7 mouse cellular contexts compared by ENCODE assay signal in the genomic region with DNA sequence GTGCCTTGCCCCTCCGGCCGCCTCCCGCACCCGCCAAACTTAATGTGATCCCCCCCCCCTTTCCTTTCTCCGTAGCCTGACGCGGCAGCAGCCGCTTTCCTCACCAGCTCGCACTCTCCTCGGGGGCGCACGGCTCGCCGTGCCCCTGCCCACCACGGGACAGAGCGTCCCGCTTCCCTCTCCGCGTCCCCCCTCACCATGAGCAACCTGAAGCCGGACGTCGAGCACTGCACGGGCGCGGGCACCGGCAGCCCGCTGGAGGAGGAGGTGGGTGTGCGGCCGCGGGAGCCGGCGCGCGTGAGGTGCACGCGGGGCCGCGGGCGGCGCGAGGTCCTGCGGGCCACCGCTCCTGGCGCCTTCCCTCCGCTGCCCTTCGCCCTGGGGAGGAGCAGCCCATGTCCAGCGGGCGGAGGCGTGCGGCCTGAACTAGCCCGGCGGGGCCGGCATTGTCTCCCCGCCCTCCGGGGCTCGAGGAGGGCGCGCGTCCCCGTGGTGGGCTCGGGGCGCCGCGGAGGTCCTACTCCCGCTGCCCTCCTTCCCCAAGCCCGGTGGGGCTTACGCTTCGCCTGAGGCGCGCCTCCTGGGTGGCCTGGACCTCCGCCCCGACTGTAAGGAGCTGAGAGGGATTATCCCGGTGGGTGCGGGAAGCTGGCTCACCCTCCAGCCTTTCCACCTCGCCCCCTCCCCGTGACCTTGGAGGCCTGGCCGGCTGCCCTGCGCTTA. TPM values are rescaled to one million over a fixed set of nuclear protein-coding genes. Genes with fewer than 3 reads are reported as not detected.
DNase-seq lines count a peak whose midpoint lies in the region; ATAC-seq and TF ChIP-seq lines count a peak whose summit lies in the region.

No protein-coding gene starts in this region.

- H3K9ac ChIP-seq in heart, postnatal 0 days (replicated peaks; ENCODE audit: low read depth, low read length): peak overlapping the region; percentile 84

- H3K36me3 ChIP-seq in embryonic facial prominence, embryonic 10.5 days (replicated peaks): no peaks in the 10 kb centered on the region
- H3K36me3 ChIP-seq in heart, postnatal 0 days (replicated peaks; ENCODE audit: control insufficient read depth, insufficient read depth, low read length): no peaks in the 10 kb centered on the region

- H3K27me3 ChIP-seq in embryonic facial prominence, embryonic 10.5 days (replicated peaks; ENCODE audit: low read depth, poor library complexity, severe bottlenecking): peaks cover 77% of the 10 kb centered on the region
- H3K27me3 ChIP-seq in heart, postnatal 0 days (ENCODE audit: control insufficient read depth, insufficient read depth, low read length): no peaks in the 10 kb centered on the region

- H3K27ac ChIP-seq in embryonic facial prominence, embryonic 10.5 days (replicated peaks): peak overlapping the region; percentile 85
- peak overlapping the region; percentile 90 for H3K27ac ChIP-seq in heart, postnatal 0 days (ENCODE audit: low read depth)

- DNase-seq in urinary bladder, adult 2 months (ENCODE audit: low spot score): peak; percentile 57
- no peak for DNase-seq in urinary bladder, postnatal 14 days (ENCODE audit: low spot score)
- DNase-seq in embryonic facial prominence, embryonic 10.5 days (ENCODE audit: low spot score): peak; percentile 65
- no peak for DNase-seq in heart, postnatal 0 days (ENCODE audit: low spot score)
- peak; percentile 73 to 91 for DNase-seq in kidney, postnatal 25 days
- DNase-seq in mesoderm, embryonic 11.5 days (ENCODE audit: low read depth, low spot score): peak; percentile 43
- DNase-seq in testis, postnatal 14 days (ENCODE audit: low spot score): peak; percentile 63

- H3K4me3 ChIP-seq in embryonic facial prominence, embryonic 10.5 days: peak overlapping the region; percentile 74
- peak overlapping the region; percentile 71 for H3K4me3 ChIP-seq in heart, postnatal 0 days (ENCODE audit: low read depth, low read length)

- H3K4me2 ChIP-seq in heart, postnatal 0 days (ENCODE audit: low read depth, low read length): peak overlapping the region; percentile 76

- peaks cover 33% of the 10 kb centered on the region for H3K4me1 ChIP-seq in embryonic facial prominence, embryonic 10.5 days
- H3K4me1 ChIP-seq in heart, postnatal 0 days (ENCODE audit: control insufficient read depth, insufficient read depth): 0 out of 2 replicates have a peak, but pooled peaks cover 4% of the 10 kb centered on the region

- under 1% methylated on average over 73 of the region's 78 CpGs for WGBS in embryonic facial prominence, embryonic 10.5 days
- WGBS in heart, postnatal 0 days: under 1% methylated on average over 62 of the region's 78 CpGs

- TF ChIP-seq EP300 in heart, postnatal 0 days (IDR thresholded peaks at IDR 0.05; ENCODE audit: low read depth): no peak

- no peak for TF ChIP-seq CTCF in heart, postnatal 0 days (IDR thresholded peaks at IDR 0.05; ENCODE audit: low read depth)

- H3K9me3 ChIP-seq in embryonic facial prominence, embryonic 10.5 days: no peaks in the 10 kb centered on the region
- no peaks in the 10 kb centered on the region for H3K9me3 ChIP-seq in heart, postnatal 0 days (replicated peaks; ENCODE audit: control insufficient read depth, low read length)

- ATAC-seq in heart, postnatal 0 days (ENCODE audit: insufficient read depth, low read depth): peak; percentile 67

RNA-seq across cellular contexts. Expression of gene Rbpms2, which starts 1.3 kb away (rescaled TPM):
- polyA plus RNA-seq in urinary bladder, adult 2 months (2012; rRNA removed): 142 and 175 TPM in 2 replicates
- 26.2 and 26.4 TPM in 2 replicates for polyA plus RNA-seq in embryonic facial prominence, embryonic 10.5 days (2016; fragmentation: Nextera tagmentation; extraction: Ambion mirVana)
- 94.5 and 121 TPM in 2 replicates for total RNA-seq in heart, postnatal 0 days (2014; rRNA removed; ENCODE audit: low replicate concordance)
- polyA plus RNA-seq in heart, postnatal 0 days (2015; fragmentation: Nextera tagmentation; extraction: Ambion mirVana): 108 and 117 TPM in 2 replicates

RNA-seq across cellular contexts. Expression of gene Oaz2, which starts 37.0 kb away (rescaled TPM):
- polyA plus RNA-seq in urinary bladder, adult 2 months (2012; rRNA removed): 162 and 173 TPM in 2 replicates
- 251 and 270 TPM in 2 replicates for polyA plus RNA-seq in embryonic facial prominence, embryonic 10.5 days (2016; fragmentation: Nextera tagmentation; extraction: Ambion mirVana)
- 317 and 350 TPM in 2 replicates for total RNA-seq in heart, postnatal 0 days (2014; rRNA removed; ENCODE audit: low replicate concordance)
- 293 TPM in 2 replicates for polyA plus RNA-seq in heart, postnatal 0 days (2015; fragmentation: Nextera tagmentation; extraction: Ambion mirVana)

RNA-seq across cellular contexts. Expression of gene Pif1, which starts 43.8 kb away (rescaled TPM):
- 0.29 and 0.36 TPM in 2 replicates for polyA plus RNA-seq in urinary bladder, adult 2 months (2012; rRNA removed)
- polyA plus RNA-seq in embryonic facial prominence, embryonic 10.5 days (2016; fragmentation: Nextera tagmentation; extraction: Ambion mirVana): 27.7 and 28.0 TPM in 2 replicates
- total RNA-seq in heart, postnatal 0 days (2014; rRNA removed; ENCODE audit: low replicate concordance): 7.1 and 32.7 TPM in 2 replicates
- polyA plus RNA-seq in heart, postnatal 0 days (2015; fragmentation: Nextera tagmentation; extraction: Ambion mirVana): 2.5 and 2.6 TPM in 2 replicates

RNA-seq across cellular contexts. Expression of gene Plekho2, which starts 51.0 kb away (rescaled TPM):
- 45.4 and 50.5 TPM in 2 replicates for polyA plus RNA-seq in urinary bladder, adult 2 months (2012; rRNA removed)
- polyA plus RNA-seq in embryonic facial prominence, embryonic 10.5 days (2016; fragmentation: Nextera tagmentation; extraction: Ambion mirVana): 14.3 and 15.2 TPM in 2 replicates
- total RNA-seq in heart, postnatal 0 days (2014; rRNA removed; ENCODE audit: low replicate concordance): 12.8 and 21.0 TPM in 2 replicates
- 7.6 and 8.3 TPM in 2 replicates for polyA plus RNA-seq in heart, postnatal 0 days (2015; fragmentation: Nextera tagmentation; extraction: Ambion mirVana)

Comparison
In these comparisons a context has a peak if more than half of its experiments do, and no peak if none do; other contexts are left out.
1. DNase-seq: peak in urinary bladder, adult 2 months (single experiment), embryonic facial prominence, embryonic 10.5 days (single experiment), kidney, postnatal 25 days (2 of 2), mesoderm, embryonic 11.5 days (single experiment) and testis, postnatal 14 days (single experiment); none in urinary bladder, postnatal 14 days (single experiment) and heart, postnatal 0 days (single experiment).